Mouse (Mus musculus) liver (tissue): ENCODE results near the gene Cdk15.

Source experiments
- DNase-seq: peaks from one replicate; pipeline ENCODE4 v3.0.0-alpha.2; 2020; ENCODE audit warnings: mixed read lengths

Gene Cdk15

DNA sequence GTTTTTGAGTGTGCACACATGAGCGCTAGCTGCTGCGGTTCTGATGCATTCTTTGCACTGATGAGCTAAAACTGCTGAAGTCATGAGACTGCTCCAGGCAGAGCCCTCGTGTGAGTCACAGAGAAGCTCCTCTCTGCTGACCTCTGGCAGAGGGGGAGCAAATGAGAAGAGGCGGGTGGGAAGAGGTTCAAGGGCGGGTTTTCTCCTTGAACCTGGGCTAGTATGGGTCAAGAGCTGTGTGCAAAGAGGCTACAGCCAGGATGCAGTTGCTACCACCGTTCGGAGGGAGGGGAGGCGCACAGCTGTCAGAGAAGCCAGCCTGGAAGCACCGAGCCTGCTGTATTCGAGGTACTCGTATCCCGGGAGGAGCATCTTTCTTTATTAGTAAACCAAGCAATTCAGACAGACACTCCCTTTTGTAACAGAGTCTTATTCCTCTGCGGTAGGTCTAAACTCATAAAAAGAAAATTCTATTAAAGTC, at the start of gene Cdk15:
Gene Cdk15, plus strand, starts transcription at position 156 of the 481 bp plus-strand sequence.
- DNase-seq, result peak; percentile 5

- DNase-seq, result no peak
Measured at GRCm38 (mm10) chr1:59208331-59208730, 48.4 kb upstream of the Cdk15 start.

DNA sequence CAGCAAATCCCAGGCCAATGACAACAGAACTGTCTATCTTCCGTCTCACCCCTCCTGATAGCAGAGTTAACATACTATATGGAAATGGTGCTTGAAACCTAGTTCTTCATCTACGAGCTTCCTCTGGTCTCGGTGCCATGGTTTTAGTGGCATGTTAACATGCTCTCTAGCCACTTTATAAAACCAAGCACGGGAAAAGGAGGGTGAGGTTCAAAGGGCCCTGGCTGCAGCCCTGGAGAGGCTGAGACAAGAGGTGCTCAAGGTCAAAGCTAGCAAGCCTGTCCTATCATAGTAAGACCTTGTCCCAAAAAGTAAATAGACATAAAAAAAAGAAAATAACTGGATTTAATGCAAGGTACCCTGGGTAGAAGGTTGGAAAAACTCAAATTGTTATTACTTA, 45.1 kb upstream of the Cdk15 start:
- DNase-seq, result no peak

DNA sequence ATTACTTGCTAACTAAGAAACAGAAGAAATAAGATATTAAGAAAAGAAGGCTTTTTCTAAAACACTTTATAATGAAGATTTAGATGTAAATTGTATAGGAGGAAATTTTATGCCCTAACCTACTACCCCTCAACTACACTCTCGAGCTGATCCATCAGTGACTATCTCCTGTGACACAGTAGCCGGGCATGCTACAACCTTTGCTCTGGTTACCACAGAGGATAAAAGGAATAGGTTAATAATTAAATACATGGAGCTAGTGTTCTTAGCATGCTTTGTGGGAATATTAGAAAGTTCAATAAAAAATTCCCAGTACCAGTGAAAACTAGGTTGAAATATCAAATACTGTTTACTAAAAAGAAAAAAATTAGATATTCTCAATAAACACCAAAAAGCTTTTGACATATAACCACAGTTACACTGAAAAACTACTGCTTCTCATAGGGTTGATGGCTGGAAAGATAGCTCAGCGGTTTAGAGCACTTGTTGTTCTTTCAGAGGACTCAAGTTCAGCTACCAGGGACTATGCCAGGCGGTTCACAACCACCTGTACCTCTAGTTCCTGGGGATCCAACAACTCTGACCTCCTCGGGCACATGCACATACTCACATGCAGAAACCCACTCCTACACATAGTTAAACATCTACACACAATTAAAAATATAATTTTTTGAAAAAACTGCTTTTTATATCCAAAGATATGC, 44.5 kb upstream of the Cdk15 start:
- no peak for DNase-seq

DNA sequence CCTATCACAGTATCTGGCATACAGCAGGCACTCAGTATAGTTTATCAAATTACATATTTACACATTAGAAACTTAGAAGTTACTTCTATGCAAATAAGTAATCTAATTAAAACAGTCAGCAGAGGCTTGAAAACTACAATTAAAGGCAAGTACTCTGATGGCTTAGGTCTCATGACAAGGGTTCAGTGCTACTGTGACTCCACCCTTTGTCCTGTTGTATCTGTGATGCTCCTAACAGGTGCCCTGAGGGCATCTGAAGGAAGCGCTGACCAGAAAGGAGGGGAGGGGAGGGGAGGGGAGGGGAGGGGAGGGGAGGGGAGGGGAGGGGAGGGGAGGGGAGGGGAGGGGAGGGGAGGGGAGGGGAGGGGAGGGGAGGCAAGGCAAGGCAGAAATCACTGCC, 43.8 kb upstream of the Cdk15 start:
- no peak for DNase-seq

DNA sequence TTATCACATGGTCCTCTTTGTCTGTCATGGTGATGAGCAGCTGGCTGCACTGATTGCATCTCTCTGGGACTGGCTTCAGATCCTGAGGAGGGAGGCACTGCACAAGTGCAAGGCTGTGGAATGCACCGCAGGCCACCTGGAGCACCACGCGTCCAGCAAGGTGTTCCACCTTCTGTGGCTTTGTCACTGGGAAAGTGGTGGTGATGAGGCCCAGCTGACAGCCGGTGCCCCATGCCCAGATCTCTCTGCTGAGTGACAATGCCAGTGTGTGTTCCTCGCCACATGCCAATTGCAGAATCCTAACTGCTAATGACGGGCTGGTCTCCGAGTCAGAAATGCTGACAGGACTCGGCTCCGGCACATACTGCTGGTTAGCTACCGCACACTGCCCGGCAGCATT, 41.3 kb upstream of the Cdk15 start:
- no peak for DNase-seq

DNA sequence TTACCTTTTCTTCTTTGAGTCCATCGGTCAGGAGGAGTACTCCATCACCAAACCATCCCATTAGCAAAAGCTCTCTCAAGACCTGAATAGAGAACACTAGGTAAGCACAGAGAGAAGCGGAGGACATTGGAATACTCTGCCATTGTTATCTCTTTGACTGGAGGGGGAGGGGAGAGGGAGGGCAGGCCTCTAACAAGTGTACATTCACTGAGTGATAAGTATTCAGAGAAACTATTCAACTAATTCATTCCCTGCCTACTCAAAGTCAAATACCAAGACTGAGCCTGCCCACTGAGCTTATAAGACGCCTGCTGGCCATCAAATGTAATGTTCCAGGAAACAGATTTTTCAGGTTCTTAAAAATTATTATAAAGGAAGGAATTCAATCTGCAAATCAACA, 36.3 kb upstream of the Cdk15 start:
- DNase-seq, result no peak

GRCm38 (mm10) chr1:59221591-59221990, 35.1 kb upstream of the Cdk15 start:
- no peak for DNase-seq

DNA sequence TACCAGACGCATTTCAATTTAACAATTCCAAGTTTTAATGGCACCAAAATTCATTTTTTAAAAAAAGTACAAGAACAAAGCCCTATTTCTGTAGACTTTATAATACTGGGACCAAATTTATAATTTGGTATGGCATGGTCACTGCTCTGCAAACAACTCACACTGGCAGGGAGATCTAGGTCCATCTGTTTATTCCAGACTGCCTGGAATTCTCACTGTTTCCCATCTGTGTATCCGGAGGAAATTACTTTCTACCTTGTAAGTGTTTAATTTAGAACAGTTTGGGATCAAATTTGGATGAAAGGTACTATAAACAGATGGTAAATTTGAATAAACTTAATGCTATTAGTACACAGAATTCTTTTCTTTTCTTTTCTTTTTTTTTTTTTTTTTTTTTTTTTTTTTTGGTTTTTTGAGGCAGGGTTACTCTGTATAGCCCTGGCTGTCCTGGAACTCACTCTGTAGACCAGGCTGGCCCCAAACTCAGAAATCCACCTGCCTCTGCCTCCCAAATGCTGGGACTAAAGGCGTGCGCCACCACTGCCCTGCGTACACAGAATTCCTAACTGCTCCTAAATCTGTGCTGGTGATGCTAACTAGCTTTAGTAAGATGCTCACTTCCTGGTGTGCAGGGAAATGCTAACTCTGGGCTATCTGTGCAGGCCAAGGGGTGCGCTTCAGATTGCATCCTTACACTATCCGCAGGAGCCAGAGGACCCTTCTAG, 34.4 kb upstream of the Cdk15 start:
- no peak for DNase-seq

- no peak for DNase-seq
Measured at GRCm38 (mm10) chr1:59228552-59228951, 28.2 kb upstream of the Cdk15 start.

DNA sequence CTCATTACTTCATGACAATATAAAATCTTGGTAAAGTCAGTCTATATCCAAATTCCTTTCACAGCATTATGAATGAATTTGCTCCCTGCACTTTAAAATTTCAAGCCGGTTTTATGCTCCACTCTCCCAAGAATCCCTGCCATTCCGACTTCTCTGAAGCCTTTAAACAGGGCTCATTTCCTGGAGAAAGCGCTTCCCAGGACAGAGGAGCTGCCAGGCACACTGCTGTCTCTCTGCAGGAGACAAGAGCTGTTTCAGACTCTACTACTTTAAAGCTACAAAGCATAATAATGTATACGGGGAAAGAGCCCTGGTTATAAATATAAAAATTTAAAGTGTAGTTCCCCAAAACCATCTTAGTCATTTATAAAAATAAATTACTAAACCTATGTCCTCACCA, 27.5 kb upstream of the Cdk15 start:
- DNase-seq, result no peak

GRCm38 (mm10) chr1:59236856-59237441, 19.8 kb upstream of the Cdk15 start, which contains the start of gene Als2:
TSS of gene Als2 (minus strand) at chr1:59237231.
- DNase-seq, result peak; percentile 100

GRCm38 (mm10) chr1:59237614-59238211, 19.0 kb upstream of the Cdk15 start:
- peak; percentile 78 for DNase-seq

DNA sequence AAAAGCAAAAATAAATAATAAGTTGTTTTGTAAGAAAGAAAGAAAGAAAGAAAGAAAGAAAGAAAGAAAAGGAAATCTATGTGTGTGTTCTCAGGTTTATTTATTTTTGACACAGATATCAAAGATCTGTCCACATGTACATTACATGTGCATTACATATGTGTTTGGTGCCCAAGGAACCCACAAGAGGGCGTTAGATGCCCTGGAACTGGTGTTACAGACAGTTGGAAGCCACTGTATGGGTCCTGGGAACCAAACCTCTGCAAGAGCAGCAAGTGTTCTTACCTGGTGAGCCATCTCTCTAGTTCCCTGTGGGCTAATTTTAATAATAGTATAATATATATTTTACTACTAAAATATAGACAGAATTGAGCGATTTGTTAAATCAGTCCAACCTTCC, 12.9 kb upstream of the Cdk15 start:
- DNase-seq, result no peak

DNA sequence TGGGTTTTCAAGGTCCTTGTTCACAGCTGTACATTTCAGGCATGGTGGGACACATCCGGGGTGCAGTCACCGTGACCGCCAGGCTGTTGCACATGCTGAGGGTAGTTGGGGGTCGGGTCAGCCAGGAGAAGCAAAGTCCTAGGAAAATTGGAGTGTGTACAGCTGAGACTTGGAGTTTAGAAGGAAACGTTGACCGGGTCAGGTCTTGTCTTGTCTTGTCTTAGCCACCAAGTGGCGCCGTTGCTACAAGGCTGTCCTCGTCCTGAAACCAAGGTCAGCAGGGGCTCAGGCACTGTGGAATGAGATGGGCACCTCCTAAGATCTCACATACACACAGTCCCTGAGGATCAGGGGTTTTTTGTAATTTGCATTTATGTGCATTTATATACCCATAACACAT, 9.1 kb upstream of the Cdk15 start:
- DNase-seq, result peak; percentile 43

DNA sequence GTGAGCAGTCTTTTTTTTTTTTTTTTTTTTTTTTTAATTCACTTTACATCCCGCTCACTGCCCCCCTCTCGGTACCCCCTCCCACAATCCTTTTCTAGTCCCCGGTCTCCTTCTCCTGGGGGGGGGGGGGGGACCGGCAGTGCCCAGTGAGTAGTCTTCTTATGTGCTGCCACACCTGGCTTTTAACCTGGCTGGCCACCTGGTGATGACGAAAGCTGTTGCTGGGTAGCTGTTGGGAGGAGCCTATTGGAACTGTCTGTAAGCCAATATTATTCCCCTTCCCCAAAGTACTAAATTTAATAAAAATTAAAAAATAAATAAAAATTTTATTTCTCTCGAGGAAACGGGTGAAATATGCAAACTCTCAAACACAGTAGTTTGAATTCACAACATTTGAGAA, 3.9 kb upstream of the Cdk15 start:
- DNase-seq, result no peak

- DNase-seq, result no peak
Measured at GRCm38 (mm10) chr1:59253301-59253909, 3.3 kb upstream of the Cdk15 start.

DNA sequence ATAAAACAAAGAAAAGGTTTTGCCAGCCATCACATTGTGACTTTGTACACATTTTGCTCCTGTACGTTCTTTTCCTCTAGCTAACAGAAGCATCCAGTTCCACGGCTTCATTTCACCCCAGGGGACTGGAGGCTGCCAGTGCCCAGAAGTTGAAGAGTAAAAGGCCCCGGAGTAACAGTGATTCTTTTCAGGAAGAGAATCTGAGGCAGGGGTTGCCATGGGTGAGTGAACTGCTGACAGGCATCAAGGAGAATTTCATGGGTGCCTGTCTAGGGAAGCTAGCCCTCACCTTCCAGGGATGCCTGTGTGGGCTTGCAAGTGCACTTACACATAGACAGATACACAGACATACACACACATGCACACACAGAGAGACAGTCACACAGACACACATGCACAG, 1.0 kb downstream of the Cdk15 start:
- DNase-seq, result no peak

DNA sequence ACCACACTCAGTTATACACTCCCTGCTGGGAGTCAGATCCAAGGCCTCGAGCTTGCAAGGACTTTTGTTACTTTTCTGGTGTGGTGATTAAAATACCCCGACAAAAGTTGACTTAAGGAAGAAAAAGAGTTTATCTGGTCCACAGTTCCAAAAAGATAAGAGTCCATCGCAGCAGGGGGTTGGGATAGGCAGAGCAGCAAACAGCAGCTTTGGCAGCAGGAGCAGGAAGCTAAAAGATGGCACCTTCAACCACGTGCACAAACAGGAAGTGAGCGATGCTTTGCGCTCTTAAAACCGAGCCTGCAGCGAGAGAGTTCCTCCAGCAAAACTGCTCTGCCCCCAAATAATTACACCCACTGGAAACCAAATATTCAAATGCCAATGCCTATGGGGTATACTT, 12.2 kb downstream of the Cdk15 start:
- DNase-seq, result no peak

- no peak for DNase-seq
Measured at GRCm38 (mm10) chr1:59269466-59269865, 12.8 kb downstream of the Cdk15 start.

GRCm38 (mm10) chr1:59269951-59270689, 13.4 kb downstream of the Cdk15 start:
- peak; percentile 11 for DNase-seq

GRCm38 (mm10) chr1:59272189-59272588, 15.5 kb downstream of the Cdk15 start:
- DNase-seq, result no peak
